Mouse (Mus musculus): Measurements from ENCODE around the gene C87436.

DNA sequence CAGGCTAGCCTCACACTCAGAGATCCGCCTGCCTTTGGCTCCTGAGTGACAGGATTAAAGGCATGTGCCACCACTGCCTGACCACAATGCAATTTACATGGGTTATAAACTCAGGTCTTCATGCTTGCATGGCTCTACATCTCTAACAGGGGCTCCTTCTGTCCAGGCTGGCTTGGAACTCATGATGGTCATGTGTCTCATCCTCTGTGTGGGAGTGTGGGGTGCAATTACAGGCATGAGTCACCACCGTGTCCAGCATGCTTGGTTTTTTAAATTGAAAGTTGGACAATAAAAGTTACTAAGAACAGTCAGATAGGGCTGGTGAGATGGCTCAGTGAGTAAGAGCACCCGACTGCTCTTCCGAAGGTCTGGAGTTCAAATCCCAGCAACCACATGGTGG is 75.1 kb downstream of the C87436 start:
- TF ChIP-seq GATA1 (IDR thresholded peaks at IDR 0.05; ENCODE audit: borderline replicate concordance, low read length) (no peak), FLI1 (IDR thresholded peaks at IDR 0.05; ENCODE audit: low read length) (no peak)

All from megakaryocyte, embryonic 14.5 days (primary cell).